Mouse (Mus musculus): ENCODE results near the gene Plekhm1.

The Plekhm1 gene

DNA sequence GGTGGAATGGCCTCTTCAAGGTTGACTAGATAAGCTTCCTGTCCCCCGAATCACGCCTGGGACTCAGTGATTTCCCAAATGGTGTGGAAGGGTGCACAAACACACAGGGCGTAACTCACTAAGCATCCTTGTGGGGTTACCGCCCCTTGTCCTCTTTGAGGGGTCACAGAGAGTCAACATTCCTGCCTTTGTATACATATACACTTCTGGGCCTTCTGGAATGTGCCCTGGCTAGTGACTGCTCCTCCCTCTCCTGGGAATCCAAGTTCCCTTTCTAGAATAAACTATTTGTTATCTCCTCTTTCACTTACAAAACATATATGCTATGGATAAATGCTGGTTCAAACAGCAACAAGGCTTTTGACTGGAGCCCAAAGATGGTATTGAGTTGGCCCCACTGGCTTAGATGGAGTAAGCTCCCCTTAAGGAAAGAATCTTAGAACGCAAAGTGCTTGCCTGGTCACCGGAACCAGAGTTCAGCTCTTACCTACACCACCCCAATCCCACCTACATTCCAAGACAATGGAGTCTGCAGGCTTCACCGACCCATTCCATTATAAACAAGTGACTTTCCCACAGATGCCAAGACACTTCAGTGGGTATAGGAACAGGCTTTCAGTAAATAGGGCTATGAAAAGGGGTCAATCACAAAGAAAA, 24.5 kb downstream of the Plekhm1 start:
- no peak for DNase-seq

GRCm38 (mm10) chr11:103386827-103387226, 25.7 kb downstream of the Plekhm1 start:
- no peak for DNase-seq

- peak; percentile 57 for DNase-seq
These were observed 30.4 kb downstream of the Plekhm1 start for GRCm38 (mm10) chr11:103381956-103382613.

DNA sequence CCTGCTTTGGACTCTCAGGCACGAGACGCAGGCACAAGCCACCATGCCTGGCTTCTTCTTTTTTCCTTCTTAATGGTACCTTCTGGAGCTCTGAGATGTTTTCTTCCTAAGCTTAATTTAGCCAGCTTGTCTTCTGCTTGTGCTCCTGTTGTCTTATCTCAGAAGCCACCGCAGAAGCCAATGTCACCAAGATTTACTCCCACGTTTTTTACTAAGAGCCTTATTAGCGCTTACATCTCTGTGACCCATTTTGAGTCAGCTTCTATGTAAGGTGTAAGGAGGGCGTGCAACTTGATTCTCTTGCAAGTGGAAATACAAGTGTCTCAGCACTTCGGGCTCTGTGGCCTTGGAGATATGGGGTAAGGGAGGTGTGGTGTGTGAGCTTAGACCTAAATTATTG, 31.0 kb downstream of the Plekhm1 start:
- no peak for DNase-seq

DNA sequence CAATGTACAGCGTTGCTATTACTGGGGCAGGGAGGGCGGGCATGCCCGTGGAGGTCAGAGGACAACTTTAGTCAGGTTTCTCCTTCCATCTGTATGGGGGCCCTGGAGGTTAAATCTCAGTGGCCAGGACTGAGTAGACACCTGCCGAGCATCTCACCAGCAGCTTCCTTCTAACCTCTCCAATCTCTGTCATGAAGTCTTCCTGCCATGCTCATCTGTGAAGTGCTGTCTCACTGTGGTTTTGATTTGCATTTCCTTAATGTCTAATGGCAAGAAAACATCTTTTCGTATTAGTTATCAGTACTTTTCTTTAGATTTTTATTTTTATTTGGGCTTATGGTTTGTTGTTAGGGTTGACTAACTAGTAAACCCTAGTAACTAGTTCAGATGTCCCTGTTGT, 32.0 kb downstream of the Plekhm1 start:
- DNase-seq, result no peak

- no peak for DNase-seq
These were observed 34.1 kb downstream of the Plekhm1 start for GRCm38 (mm10) chr11:103378341-103378740.

GRCm38 (mm10) chr11:103375772-103376171, 36.7 kb downstream of the Plekhm1 start:
- no peak for DNase-seq

DNA sequence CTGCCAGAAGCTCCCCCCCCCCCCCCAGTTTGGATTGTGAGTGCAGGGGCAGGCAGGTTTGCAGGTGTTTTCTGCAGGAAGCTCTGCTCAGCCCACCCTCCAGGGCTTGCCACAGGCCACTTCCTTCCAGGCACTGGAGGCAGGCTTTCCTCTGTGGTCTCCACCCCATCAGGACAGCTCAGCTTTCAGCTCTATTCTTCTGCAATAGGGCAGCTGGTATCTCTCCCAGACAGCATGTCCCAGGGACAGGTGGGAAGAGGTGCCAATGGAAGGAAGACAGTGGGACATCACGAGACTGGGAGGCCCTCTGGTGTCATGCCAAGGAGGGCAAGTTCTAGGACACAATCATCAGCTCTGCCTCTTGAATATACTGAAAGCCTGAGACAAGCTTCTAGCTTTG, 37.2 kb downstream of the Plekhm1 start:
- DNase-seq, result no peak

DNA sequence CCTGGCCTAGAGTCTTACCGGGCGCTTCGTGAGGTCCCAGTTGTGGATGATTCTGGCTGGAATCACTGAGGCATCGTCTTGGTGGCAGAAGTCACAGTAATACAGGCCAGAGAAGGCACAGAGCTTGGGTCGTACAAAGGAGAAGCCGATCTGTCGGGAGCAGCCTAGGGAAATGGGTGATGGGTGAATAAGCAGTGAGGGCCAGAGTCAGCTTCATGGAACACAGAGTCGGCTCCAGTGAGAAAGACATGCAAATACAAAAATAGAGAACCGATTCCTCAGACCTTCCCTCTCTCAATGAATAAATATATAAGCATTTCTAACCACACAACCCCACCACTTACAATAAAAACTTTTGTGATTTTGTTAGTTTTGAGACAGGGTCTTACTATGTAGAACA, 38.6 kb downstream of the Plekhm1 start:
- no peak for DNase-seq

GRCm38 (mm10) chr11:103372561-103372960, 39.9 kb downstream of the Plekhm1 start:
- DNase-seq, result no peak

GRCm38 (mm10) chr11:103372068-103372467, 40.4 kb downstream of the Plekhm1 start:
- peak; percentile 59 for DNase-seq

GRCm38 (mm10) chr11:103371222-103371539, 41.3 kb downstream of the Plekhm1 start:
- no peak for DNase-seq

DNA sequence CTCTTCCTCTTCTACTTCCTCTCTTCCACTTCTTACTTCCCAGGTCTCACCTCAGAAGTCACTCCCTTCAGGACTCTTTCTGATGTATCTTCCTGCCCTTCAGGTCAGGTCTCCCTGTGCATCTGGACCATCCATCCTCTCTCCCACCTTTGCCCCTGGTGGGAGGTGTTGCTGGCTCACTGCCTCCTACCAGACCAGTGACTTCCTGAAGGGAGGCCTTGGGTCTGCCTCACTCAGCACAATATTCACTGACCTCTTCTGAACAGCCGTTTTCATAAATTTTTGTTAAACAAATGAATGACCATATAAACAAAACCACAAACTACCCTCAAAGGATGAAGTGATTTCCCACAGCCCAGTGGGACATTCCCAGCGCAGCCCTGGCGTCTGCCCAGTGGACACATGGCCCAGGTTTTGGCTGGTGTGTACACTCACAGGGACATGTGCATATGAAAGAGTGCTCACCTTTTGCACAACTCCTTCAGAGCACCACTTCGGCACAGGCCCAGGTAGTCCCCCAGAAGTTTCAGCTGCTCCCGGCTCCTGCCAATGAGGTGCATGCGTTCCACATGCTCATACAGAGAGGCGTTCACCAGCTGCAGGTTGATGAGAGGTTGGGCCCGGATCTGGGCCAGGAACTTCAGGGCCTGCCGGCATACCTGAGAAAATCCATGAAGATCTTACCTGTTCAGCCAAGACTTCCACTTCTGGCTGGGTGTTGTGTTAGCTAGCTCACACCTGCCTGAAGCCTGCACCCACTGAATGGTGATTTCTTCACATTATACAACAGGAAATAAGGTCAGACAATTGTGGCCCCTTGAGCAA, 41.9 kb downstream of the Plekhm1 start:
- DNase-seq, result no peak

- no peak for DNase-seq
These were observed 47.0 kb downstream of the Plekhm1 start for GRCm38 (mm10) chr11:103365530-103365929.

DNA sequence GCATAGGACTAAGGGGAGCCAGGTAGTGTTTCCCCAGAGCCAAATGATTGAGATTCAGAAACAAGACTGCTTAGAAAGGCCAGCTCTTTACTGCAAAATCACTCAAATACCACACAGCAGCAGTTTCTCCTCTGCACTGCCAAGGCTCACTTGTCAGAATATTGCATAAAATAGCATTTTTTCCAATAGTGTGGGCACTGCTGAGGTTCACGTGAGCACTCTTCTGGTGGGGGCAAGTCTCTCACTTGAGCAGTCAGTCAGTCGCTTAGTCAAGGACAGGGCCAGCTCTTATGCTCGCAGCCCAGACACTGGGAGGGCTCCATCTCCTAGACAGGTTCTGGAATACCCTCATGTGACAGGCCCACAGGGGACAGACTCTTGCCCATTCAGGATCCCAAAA, 47.5 kb downstream of the Plekhm1 start:
- no peak for DNase-seq

DNA sequence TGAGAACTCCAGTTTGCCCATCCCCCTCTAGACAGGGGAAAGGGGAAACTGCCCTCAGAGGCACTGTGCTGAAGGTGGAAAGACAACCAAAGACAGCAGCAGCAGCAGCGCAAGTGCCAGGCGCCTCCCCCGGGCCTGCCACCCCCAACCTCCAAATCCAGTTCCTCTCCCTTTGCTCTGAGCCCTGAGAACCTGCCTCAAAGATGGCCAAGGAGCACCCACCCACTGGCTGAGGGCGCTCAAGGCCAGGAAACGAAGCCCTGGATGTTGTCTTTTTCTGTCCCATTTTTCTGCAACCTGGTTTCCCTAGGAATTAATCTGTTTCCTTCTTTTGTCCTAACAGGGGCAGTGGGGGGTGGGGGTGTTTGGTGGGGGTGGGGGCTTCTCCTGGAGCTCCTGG, 48.2 kb downstream of the Plekhm1 start:
- DNase-seq, result no peak

- DNase-seq, result no peak
These were observed 49.0 kb downstream of the Plekhm1 start, which contains the start of gene Arhgap27 for GRCm38 (mm10) chr11:103363214-103364148. TSS of gene Arhgap27 (minus strand) at chr11:103363692.

DNA sequence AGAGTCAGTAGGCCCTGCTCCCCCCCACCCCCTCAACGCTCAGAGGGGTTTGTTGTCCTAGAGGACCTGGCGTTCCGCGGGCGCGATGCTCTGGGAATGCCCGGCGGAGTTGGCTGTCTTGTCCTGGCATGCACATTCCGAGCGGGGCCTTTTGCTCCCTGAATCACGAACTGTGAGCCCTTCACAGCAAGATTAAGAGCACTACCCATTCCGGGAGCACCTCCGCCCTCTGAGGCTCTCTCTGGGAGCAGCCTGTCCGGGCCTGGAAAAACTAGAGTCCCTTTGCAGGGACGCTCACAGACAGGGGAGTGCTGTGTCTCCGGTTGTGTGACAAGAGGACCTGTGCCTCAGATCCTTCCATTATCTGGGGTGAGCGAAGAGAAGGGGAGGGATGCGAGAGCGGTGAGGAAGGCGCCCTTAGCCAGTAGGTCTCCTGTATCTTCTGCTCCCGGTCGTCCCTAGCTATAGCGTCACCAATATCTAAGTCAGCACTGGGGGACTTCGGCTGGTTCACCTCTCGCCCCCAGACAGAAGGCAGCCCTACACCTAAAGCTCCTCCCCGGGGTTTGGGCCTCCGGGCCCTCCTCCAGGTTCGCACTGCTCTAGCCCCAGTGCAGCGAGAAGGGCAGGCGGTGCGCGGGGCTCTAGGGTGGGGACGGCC, 49.8 kb downstream of the Plekhm1 start:
- DNase-seq, result no peak

- no peak for DNase-seq
These were observed 50.4 kb downstream of the Plekhm1 start for GRCm38 (mm10) chr11:103362054-103362432.

GRCm38 (mm10) chr11:103361396-103362053, 51.0 kb downstream of the Plekhm1 start:
- DNase-seq, result no peak

DNA sequence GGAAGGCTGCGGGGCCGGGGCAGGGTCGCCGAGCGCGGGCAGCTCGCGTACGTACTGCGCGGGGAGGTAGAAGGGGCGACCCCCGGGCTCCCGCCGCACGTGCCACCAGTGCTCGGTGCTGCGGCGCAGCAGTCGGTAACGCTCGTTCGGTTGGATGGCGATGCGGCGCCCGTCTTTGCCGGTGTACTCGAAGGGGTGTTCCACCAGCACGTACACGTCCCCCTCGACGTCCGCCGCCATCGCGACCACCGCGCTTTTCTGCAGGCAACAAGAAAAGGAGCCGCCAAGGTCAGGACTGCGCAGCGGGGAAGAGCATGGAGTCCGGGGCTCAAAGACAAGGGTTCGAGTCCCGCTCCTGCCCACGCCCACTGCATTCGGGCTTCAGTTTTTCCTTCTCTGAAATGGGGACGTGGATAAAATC, 51.8 kb downstream of the Plekhm1 start:
- DNase-seq, result no peak
